Mouse (Mus musculus) liver, embryonic 14.5 days (tissue): ENCODE results near the gene Btbd18. TPM values are rescaled to one million over a fixed set of nuclear protein-coding genes. Genes with fewer than 3 reads are reported as not detected.

Source experiments
- ATAC-seq: fragments of 200-750 bp; cut with Nextera tagmentation; 2 replicates; pipeline ENCODE4 v1.8.0; 2017; ENCODE audit warnings: moderate number of reproducible peaks, mild to moderate bottlenecking, moderate library complexity; ENCODE audit not compliant: insufficient read depth
- DNase-seq, 3 experiments: peaks; one replicate each; pipeline ENCODE4 v3.0.0-alpha.2; 2012 to 2013; ENCODE audit warnings: low read depth in 3 of 3, low spot score in 3 of 3
- H3K27ac ChIP-seq: fragments of 300-500 bp; sonication (generic); 2 replicates; pipeline ENCODE4 v1.5.1; 2014; ENCODE audit warnings: moderate library complexity, mild to moderate bottlenecking, control low read depth, inconsistent platforms
- H3K27me3 ChIP-seq: fragments of 300-500 bp; sonication (generic); 2 replicates; pipeline ENCODE4 v1.6.1; 2014; ENCODE audit warnings: mild to moderate bottlenecking, low read length, moderate library complexity; ENCODE audit not compliant: control insufficient read depth, insufficient read depth
- H3K36me3 ChIP-seq: fragments of 300-500 bp; sonication (generic); replicated peaks from 2 replicates; pipeline ENCODE4 v1.6.1; 2014; ENCODE audit warnings: low read depth; ENCODE audit not compliant: control insufficient read depth, insufficient read depth
- H3K4me1 ChIP-seq, 2 experiments: fragments of 200-500 bp in 1 of 2; fragments of 300-500 bp in 1 of 2; sonication (generic) in 1 of 2; replicated peaks; 2 replicates each; pipeline ENCODE4 v1.6.1; 2012 to 2014; ENCODE audit warnings: antibody characterized with exemption in 1 of 2, inconsistent platforms in 1 of 2, low read length in 1 of 2; ENCODE audit not compliant: control insufficient read depth in 2 of 2, insufficient read depth in 2 of 2
- H3K4me2 ChIP-seq: fragments of 300-500 bp; sonication (generic); 2 replicates; pipeline ENCODE4 v1.6.1; 2014; ENCODE audit warnings: low read depth, mild to moderate bottlenecking, control low read depth, moderate library complexity
- H3K4me3 ChIP-seq, 2 experiments: fragments of 200-500 bp in 1 of 2; fragments of 300-500 bp in 1 of 2; sonication (generic) in 1 of 2; 2 replicates each; pipeline ENCODE4 v1.5.1; 2012 to 2014; ENCODE audit warnings: low read depth in 2 of 2, low read length in 2 of 2, mild to moderate bottlenecking in 2 of 2, control low read depth in 1 of 2, inconsistent platforms in 1 of 2, moderate library complexity in 1 of 2; ENCODE audit not compliant: insufficient read depth in 1 of 2
- H3K9ac ChIP-seq: fragments of 300-500 bp; sonication (generic); replicated peaks from 2 replicates; pipeline ENCODE4 v1.6.1; 2014; ENCODE audit warnings: mild to moderate bottlenecking, control low read depth, moderate library complexity
- H3K9me3 ChIP-seq: fragments of 300-500 bp; sonication (generic); 2 replicates; pipeline ENCODE4 v1.6.1; 2016; ENCODE audit warnings: low read length, mixed read lengths; ENCODE audit not compliant: control insufficient read depth
- CTCF ChIP-seq: IDR thresholded peaks from 2 replicates; pipeline ENCODE4 v1.5.1; 2016; ENCODE audit warnings: antibody characterized with exemption, low read depth, control low read depth
- EP300 ChIP-seq: IDR thresholded peaks from 2 replicates; pipeline ENCODE4 v1.6.1; 2016; ENCODE audit warnings: antibody characterized with exemption, low read depth
- WGBS: fragments of 180-500 bp; shearing (Covaris S2); extraction: QIAGEN DNeasy Blood & Tissue Kit; methylation state at CpG from one replicate; pipeline ENCODE4 v1.1.7; 2014; ENCODE audit not compliant: insufficient replicate concordance; 5-methylcytosine and 5-hydroxymethylcytosine counted together
- polyA plus RNA-seq, 2 experiments: library from polyadenylated mRNA; depleted of rRNA in 1 of 2; stranded (reverse) in 1 of 2; unstranded in 1 of 2; fragments of >200 nt; fragmentation: Nextera tagmentation in 1 of 2; extraction: Ambion mirVana in 1 of 2; gene quantifications; 2 replicates each; pipeline versions ENCODE4 v1.2.1 to v1.2.3; 2012 to 2014

The Btbd18 gene
- polyA plus RNA-seq, 2 experiments, result not detected

GRCm38 (mm10) chr2:84635611-84636010 lies 23.3 kb upstream of the Btbd18 start:
- H3K4me1 ChIP-seq, result peaks cover 20 to 43% of the 10 kb centered on the region in 2 experiments
- H3K4me3 ChIP-seq, result no peak overlapping the region
- no peak overlapping the region for H3K27ac ChIP-seq
- 30% methylated on average over 2 of the region's 2 CpGs for WGBS
- no peaks in the 10 kb centered on the region for H3K36me3 ChIP-seq
- H3K9ac ChIP-seq, result no peak overlapping the region
- DNase-seq (peak in 2 of 3 experiments; percentile 35 to 43), ATAC-seq (peak; percentile 77)
- peak overlapping the region; percentile 47 for H3K4me2 ChIP-seq
- no peak for TF ChIP-seq EP300
- TF ChIP-seq CTCF, result no peak
- H3K9me3 ChIP-seq, result no peaks in the 10 kb centered on the region
- H3K27me3 ChIP-seq, result no peaks in the 10 kb centered on the region

GRCm38 (mm10) chr2:84636231-84636741 lies 22.6 kb upstream of the Btbd18 start:
- H3K27me3 ChIP-seq, result no peaks in the 10 kb centered on the region
- peak overlapping the region; percentile 47 for H3K4me2 ChIP-seq
- ATAC-seq, result peak; percentile 44; the same call in 1 of the 2 replicates
- no peak overlapping the region for H3K4me3 ChIP-seq
- no peaks in the 10 kb centered on the region for H3K36me3 ChIP-seq
- peak overlapping the region; percentile 29; the same call in 1 of the 2 replicates for H3K27ac ChIP-seq
- no peak for TF ChIP-seq EP300
- no peak for TF ChIP-seq CTCF
- WGBS, result 41% methylated on average over 8 of the region's 8 CpGs
- DNase-seq, result no peak
- no peak overlapping the region; the same call in 1 of the 2 replicates for H3K9ac ChIP-seq
- H3K9me3 ChIP-seq, result no peaks in the 10 kb centered on the region
- peaks cover 20 to 43% of the 10 kb centered on the region in 2 experiments for H3K4me1 ChIP-seq

- no peak overlapping the region for H3K9ac ChIP-seq
- no peaks in the 10 kb centered on the region for H3K27me3 ChIP-seq
- no peak overlapping the region for H3K4me3 ChIP-seq
- no peak overlapping the region; the same call in 1 of the 2 replicates for H3K4me2 ChIP-seq
- H3K36me3 ChIP-seq, result no peaks in the 10 kb centered on the region
- TF ChIP-seq EP300 (no peak), CTCF (no peak)
- peaks cover 18 to 37% of the 10 kb centered on the region in 2 experiments for H3K4me1 ChIP-seq
- ATAC-seq (no peak), DNase-seq (no peak)
- WGBS, result 47% methylated on average over 6 of the region's 7 CpGs
- H3K27ac ChIP-seq, result no peak overlapping the region
- no peaks in the 10 kb centered on the region for H3K9me3 ChIP-seq
Observed at GRCm38 (mm10) chr2:84637452-84638165, 21.3 kb upstream of the Btbd18 start.

GRCm38 (mm10) chr2:84638428-84639220 lies 20.3 kb upstream of the Btbd18 start:
- DNase-seq (no peak), ATAC-seq (no peak)
- Histone ChIP-seq H3K27me3 (no peaks in the 10 kb centered on the region), H3K27ac (no peak overlapping the region), H3K4me3 (no peak overlapping the region), H3K4me1 (peaks cover 9 to 30% of the 10 kb centered on the region in 2 experiments), H3K9ac (no peak overlapping the region), H3K9me3 (no peaks in the 10 kb centered on the region), H3K36me3 (no peaks in the 10 kb centered on the region), H3K4me2 (no peak overlapping the region; the same call in 1 of the 2 replicates)
- WGBS, result 31% methylated on average over 5 of the region's 5 CpGs
- no peak for TF ChIP-seq CTCF
- TF ChIP-seq EP300, result no peak

GRCm38 (mm10) chr2:84640833-84641232 lies 18.0 kb upstream of the Btbd18 start:
- no peak for ATAC-seq

More at GRCm38 (mm10) chr2:84640833-84641232, 18.0 kb upstream of the Btbd18 start:
- Histone ChIP-seq H3K4me2 (no peak overlapping the region), H3K27ac (no peak overlapping the region), H3K4me1 (peaks cover 6 to 16% of the 10 kb centered on the region in 2 experiments), H3K4me3 (no peak overlapping the region), H3K27me3 (no peaks in the 10 kb centered on the region), H3K9me3 (no peaks in the 10 kb centered on the region), H3K36me3 (no peaks in the 10 kb centered on the region), H3K9ac (no peak overlapping the region)
- TF ChIP-seq EP300 (no peak), CTCF (no peak)
- DNase-seq, result no peak
